Mouse (Mus musculus) hindbrain, postnatal 0 days (tissue): Measurements from ENCODE around the gene Arhgef17. TPM values are rescaled to one million over a fixed set of nuclear protein-coding genes. Genes with fewer than 3 reads are reported as not detected.
A peak's percentile ranks its signal among the peaks of the same experiment; 100 is the strongest.

Experiments used
- ATAC-seq: fragments of 200-750 bp; cut with Nextera tagmentation; 2 replicates; pipeline ENCODE4 v1.8.0; 2017; ENCODE audit warnings: mild to moderate bottlenecking, moderate TSS enrichment, moderate library complexity
- DNase-seq: peaks from one replicate; pipeline ENCODE4 v3.0.0-alpha.2; 2015; ENCODE audit warnings: low spot score
- H3K27ac ChIP-seq: fragments of 300-500 bp; sonication (generic); 2 replicates; pipeline ENCODE4 v1.5.1; 2014; ENCODE audit warnings: mild to moderate bottlenecking
- H3K27me3 ChIP-seq: fragments of 300-500 bp; sonication (generic); 2 replicates; pipeline ENCODE4 v1.6.1; 2014; ENCODE audit warnings: low read length, mixed read lengths; ENCODE audit not compliant: insufficient read depth
- H3K36me3 ChIP-seq: fragments of 300-500 bp; sonication (generic); 2 replicates; pipeline ENCODE4 v1.6.1; 2014; ENCODE audit warnings: low read length, mixed read lengths; ENCODE audit not compliant: insufficient read depth
- H3K4me1 ChIP-seq: fragments of 300-500 bp; sonication (generic); 2 replicates; pipeline ENCODE4 v1.6.1; 2014; ENCODE audit warnings: antibody characterized with exemption, low read length, mixed read lengths; ENCODE audit not compliant: insufficient read depth
- H3K4me2 ChIP-seq: fragments of 300-500 bp; sonication (generic); 2 replicates; pipeline ENCODE4 v1.6.1; 2014; ENCODE audit warnings: low read depth, mild to moderate bottlenecking, low read length, moderate library complexity, mixed read lengths
- H3K4me3 ChIP-seq: fragments of 300-500 bp; sonication (generic); 2 replicates; pipeline ENCODE4 v1.5.1; 2014; ENCODE audit warnings: low read length
- H3K9ac ChIP-seq: fragments of 300-500 bp; sonication (generic); replicated peaks from 2 replicates; pipeline ENCODE4 v1.6.1; 2014; ENCODE audit warnings: mild to moderate bottlenecking, low read length, moderate library complexity, mixed read lengths
- H3K9me3 ChIP-seq: fragments of 300-500 bp; sonication (generic); 2 replicates; pipeline ENCODE4 v1.6.1; 2016; ENCODE audit warnings: low read length, mixed read lengths
- CTCF ChIP-seq: IDR thresholded peaks from 2 replicates; pipeline ENCODE4 v1.5.1; 2016; ENCODE audit warnings: antibody characterized with exemption, control low read depth, low read depth
- WGBS: fragments of 180-500 bp; shearing (Covaris S2); extraction: QIAGEN DNeasy Blood & Tissue Kit; methylation state at CpG from one replicate; pipeline ENCODE4 v1.1.7; 2014; 5-methylcytosine and 5-hydroxymethylcytosine counted together
- polyA plus RNA-seq: library from polyadenylated mRNA; unstranded; fragments of >200 nt; fragmentation: Nextera tagmentation; extraction: Ambion mirVana; gene quantifications from 2 replicates; pipeline ENCODE4 v1.2.1, GENCODE M21; 2015
- total RNA-seq: library from RNA; depleted of rRNA; stranded (reverse); fragments of >200 nt; gene quantifications from 2 replicates; pipeline ENCODE4 v1.2.3, GENCODE M21; 2014

Arhgef17 gene
- total and polyA plus RNA-seq, 2 experiments from 2014 or later = 10.1 to 72.3 TPM

DNA sequence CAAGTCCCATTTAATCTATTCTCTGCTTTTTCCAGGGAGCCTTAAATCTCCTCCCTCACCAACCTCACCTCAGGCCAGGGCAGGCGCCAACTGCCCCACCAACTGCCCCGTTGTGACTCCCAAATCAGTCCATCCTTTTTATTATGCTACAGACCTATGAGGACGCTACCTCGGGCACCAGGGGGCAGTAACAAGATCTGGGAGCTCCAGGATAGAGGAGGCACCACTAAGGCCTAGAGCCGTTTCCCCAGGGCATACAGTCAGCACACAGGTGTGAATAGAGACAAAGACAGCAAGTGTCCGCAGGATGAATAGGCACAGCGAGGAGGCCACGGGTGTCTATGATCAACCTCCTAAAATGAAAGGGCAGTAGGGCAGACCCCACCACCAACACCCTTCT lies 23.3 kb downstream of the Arhgef17 start:
- H3K4me1 ChIP-seq = peaks cover 12% of the 10 kb centered on the region
- DNase-seq (no peak), ATAC-seq (no peak)
- H3K9me3 ChIP-seq = no peaks in the 10 kb centered on the region
- H3K27me3 ChIP-seq = no peaks in the 10 kb centered on the region
- no peak overlapping the region for H3K4me3 ChIP-seq
- no peaks in the 10 kb centered on the region for H3K36me3 ChIP-seq
- no peak overlapping the region for H3K9ac ChIP-seq
- TF ChIP-seq CTCF = peak; percentile 49
- WGBS = 48% methylated on average over 8 of the region's 8 CpGs
- H3K4me2 ChIP-seq = no peak overlapping the region
- H3K27ac ChIP-seq = no peak overlapping the region

DNA sequence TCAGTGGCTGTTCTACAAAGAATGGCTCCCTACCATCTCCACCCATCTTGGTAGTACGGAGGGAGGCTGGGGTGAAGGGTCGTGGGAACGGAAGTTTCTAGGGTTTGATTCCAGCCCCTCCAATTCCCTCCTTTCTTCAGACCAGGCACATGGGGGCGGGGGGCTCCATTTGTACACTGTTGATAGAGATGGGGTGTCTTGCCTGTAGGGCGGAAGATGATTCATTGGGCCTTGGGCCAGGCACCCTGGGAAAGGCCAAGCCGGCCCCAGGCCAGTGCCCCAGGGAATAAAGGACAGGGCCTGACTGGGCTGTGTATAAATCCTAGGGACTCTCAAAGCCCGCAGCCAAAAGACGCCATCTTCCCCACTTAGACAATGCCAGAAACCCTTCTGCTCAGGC lies 23.8 kb downstream of the Arhgef17 start:
- no peak overlapping the region for H3K4me3 ChIP-seq
- H3K9ac ChIP-seq = no peak overlapping the region
- no peaks in the 10 kb centered on the region for H3K9me3 ChIP-seq
- peak; percentile 16; the same call in 1 of the 2 replicates for ATAC-seq
- H3K4me2 ChIP-seq = no peak overlapping the region
- peaks cover 12% of the 10 kb centered on the region for H3K4me1 ChIP-seq
- 65% methylated on average over 8 of the region's 8 CpGs for WGBS
- TF ChIP-seq CTCF = no peak
- no peaks in the 10 kb centered on the region for H3K27me3 ChIP-seq
- H3K36me3 ChIP-seq = no peaks in the 10 kb centered on the region
- no peak for DNase-seq
- no peak overlapping the region; the same call in 1 of the 2 replicates for H3K27ac ChIP-seq

DNA sequence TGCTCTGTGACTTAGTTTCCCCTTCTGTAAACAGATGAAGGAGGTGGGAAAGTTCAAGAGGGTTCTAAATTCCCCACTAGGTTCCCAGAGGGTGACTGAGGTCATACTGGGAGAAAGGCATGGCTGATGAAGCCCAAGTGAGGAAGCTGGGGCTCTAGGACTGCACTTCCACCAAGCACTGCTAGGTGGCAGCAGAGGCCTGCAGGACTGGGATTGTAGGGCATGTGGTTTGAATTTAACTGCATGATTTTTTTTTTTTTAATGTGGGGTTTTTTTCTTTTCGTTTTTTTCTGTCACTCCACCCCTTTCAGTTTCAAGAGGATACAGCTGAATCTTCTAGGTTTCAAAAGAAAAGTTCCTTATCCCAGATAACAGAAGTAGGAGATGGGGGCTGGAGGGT lies 24.7 kb downstream of the Arhgef17 start:
- Histone ChIP-seq H3K36me3 (no peaks in the 10 kb centered on the region), H3K4me2 (peak overlapping the region; percentile 8; the same call in 1 of the 2 replicates), H3K9me3 (no peaks in the 10 kb centered on the region), H3K4me3 (no peak overlapping the region), H3K27ac (peak overlapping the region; percentile 48; the same call in 1 of the 2 replicates), H3K9ac (no peak overlapping the region), H3K27me3 (no peaks in the 10 kb centered on the region), H3K4me1 (peaks cover 11% of the 10 kb centered on the region)
- peak; percentile 97 for TF ChIP-seq CTCF
- ATAC-seq (no peak), DNase-seq (peak; percentile 78)
- 0% methylated on average over 1 of the region's 1 CpGs for whole genome bisulfite sequencing

DNA sequence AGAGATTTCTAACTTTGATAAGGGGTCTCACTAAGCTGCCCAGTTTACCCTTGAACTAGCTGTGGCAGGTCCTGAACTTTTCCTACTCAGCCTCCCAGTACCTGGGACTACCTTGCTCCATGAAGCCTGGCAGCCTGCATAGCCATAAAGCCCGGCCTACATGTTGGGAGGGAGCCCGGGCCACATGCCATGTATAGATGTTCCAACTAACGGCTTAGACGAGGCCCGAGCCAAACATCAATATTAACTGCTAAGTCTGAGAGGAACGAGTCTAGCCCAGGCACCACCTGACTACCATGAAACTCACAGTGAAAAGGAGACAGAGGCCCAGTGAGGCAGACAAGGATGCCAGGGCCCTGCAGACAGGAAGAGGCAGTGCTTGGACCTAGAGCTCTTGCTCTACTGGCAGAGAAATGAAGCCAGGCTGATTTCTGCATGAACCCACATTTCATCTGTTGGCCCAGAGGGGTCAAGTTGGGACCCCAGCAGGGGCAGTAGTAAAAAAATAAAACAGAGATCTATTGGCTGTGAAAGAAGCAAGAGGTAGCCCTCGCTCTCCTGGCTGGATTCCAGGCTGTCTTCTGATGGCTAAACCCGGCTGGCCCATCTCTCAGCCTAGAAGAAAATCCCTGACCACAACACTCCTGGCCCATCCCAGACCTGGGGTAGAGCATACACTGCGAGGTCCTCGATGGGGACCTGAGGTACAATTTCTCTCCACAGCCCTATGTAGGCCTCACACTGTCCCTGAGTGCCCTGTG lies 25.7 kb downstream of the Arhgef17 start:
- Histone ChIP-seq H3K4me3 (no peak overlapping the region), H3K4me1 (peaks cover 2% of the 10 kb centered on the region; the same call in 1 of the 2 replicates), H3K36me3 (no peaks in the 10 kb centered on the region), H3K9me3 (no peaks in the 10 kb centered on the region), H3K27me3 (no peaks in the 10 kb centered on the region), H3K27ac (no peak overlapping the region), H3K4me2 (no peak overlapping the region), H3K9ac (no peak overlapping the region)
- ATAC-seq (no peak), DNase-seq (no peak)
- TF ChIP-seq CTCF = no peak
- WGBS = 82% methylated on average over 10 of the region's 10 CpGs

DNA sequence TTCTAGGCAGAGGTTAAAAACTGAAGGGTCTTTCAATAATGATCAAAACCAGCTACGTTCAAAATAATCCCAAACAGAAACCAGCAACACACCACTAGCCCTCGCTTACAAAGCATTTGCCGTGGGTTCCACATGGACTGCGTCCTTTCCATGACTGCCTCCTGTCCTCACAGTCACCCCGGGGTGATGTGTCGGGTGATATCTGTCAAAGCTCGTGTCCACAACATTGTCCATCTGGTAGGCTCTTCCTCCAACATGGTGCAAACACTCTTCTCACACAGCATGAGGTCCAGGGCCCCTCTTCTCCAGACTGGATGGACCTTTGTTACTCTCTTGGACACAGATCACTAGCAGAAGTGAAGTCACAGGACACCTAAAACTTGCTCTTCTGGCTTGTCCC lies 26.9 kb downstream of the Arhgef17 start:
- Histone ChIP-seq H3K4me3 (no peak overlapping the region), H3K9me3 (no peaks in the 10 kb centered on the region), H3K36me3 (no peaks in the 10 kb centered on the region), H3K27me3 (no peaks in the 10 kb centered on the region), H3K9ac (no peak overlapping the region), H3K27ac (no peak overlapping the region), H3K4me1 (no peaks in the 10 kb centered on the region), H3K4me2 (no peak overlapping the region)
- WGBS = 86% methylated on average over 7 of the region's 7 CpGs
- no peak for ATAC-seq
- DNase-seq = no peak
- TF ChIP-seq CTCF = no peak

DNA sequence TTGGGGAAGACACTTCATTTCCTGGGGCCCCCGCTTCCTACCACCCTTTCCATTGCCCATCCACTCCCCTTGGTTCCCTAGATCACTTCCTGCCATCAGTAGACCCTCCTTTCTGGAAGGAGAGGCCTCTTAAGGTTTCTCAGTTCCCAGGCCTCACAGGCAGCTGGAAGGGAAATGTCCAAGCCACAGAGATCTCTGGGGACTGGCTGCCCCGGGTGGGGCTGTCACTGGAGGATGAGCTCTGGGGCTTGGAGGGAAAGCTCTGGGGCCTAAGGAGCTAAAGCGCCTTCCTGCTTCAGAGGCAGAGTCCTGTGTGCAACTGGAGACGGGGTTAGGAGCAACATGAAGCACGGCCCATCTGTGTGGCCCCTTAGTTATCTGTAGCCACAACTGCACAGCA lies 27.3 kb downstream of the Arhgef17 start:
- H3K4me3 ChIP-seq = no peak overlapping the region
- no peaks in the 10 kb centered on the region for H3K27me3 ChIP-seq
- no peaks in the 10 kb centered on the region for H3K9me3 ChIP-seq
- DNase-seq (no peak), ATAC-seq (no peak)
- TF ChIP-seq CTCF = no peak
- H3K36me3 ChIP-seq = no peaks in the 10 kb centered on the region
- no peaks in the 10 kb centered on the region for H3K4me1 ChIP-seq
- WGBS = 91% methylated on average over 5 of the region's 5 CpGs
- H3K4me2 ChIP-seq = no peak overlapping the region
- no peak overlapping the region for H3K27ac ChIP-seq
- no peak overlapping the region for H3K9ac ChIP-seq
